Mouse (Mus musculus): Measurements from ENCODE around the gene Trappc2l.
A peak's percentile ranks its signal among the peaks of the same experiment; 100 is the strongest.
"Not testable (repeated sequence)": the region's sequence is repeated elsewhere in the genome, so short reads cannot be mapped to it uniquely, and the experiment has no call there.

Trappc2l gene

GRCm38 (mm10) chr8:122611295-122612133 is at the start of gene Trappc2l, which contains the start of gene Galns:
TSS of gene Trappc2l (plus strand) at chr8:122611640.
TSS of gene Galns (minus strand) at chr8:122611463.
- peak; percentile 91 to 93 for DNase-seq

- DNase-seq: no peak
Measured at GRCm38 (mm10) chr8:122564363-122565352, 46.8 kb upstream of the Trappc2l start.

GRCm38 (mm10) chr8:122566766-122567165 is 44.7 kb upstream of the Trappc2l start:
- DNase-seq: no peak

- peak; percentile 90 to 92 for DNase-seq
Measured at GRCm38 (mm10) chr8:122567361-122568108, 43.9 kb upstream of the Trappc2l start, which contains the start of gene Cdt1. TSS of gene Cdt1 (plus strand) at chr8:122568015.

- peak; percentile 62 to 81 for DNase-seq
Measured at GRCm38 (mm10) chr8:122568109-122568504, 43.3 kb upstream of the Trappc2l start.

- peak in 1 of 2 experiments; percentile 50 for DNase-seq
Measured at GRCm38 (mm10) chr8:122568881-122569309, 42.5 kb upstream of the Trappc2l start.

GRCm38 (mm10) chr8:122569329-122569728 is 42.1 kb upstream of the Trappc2l start:
- DNase-seq: no peak

GRCm38 (mm10) chr8:122569996-122570395 is 41.4 kb upstream of the Trappc2l start:
- no peak for DNase-seq

GRCm38 (mm10) chr8:122571153-122571552 is 40.3 kb upstream of the Trappc2l start:
- DNase-seq: no peak

- DNase-seq: no peak
Measured at GRCm38 (mm10) chr8:122571750-122572267, 39.6 kb upstream of the Trappc2l start.

GRCm38 (mm10) chr8:122572751-122573150 is 38.7 kb upstream of the Trappc2l start:
- no peak for DNase-seq

GRCm38 (mm10) chr8:122573176-122573575 is 38.3 kb upstream of the Trappc2l start:
- DNase-seq: not testable (repeated sequence)

GRCm38 (mm10) chr8:122573577-122573976 is 37.9 kb upstream of the Trappc2l start:
- no peak for DNase-seq

- DNase-seq: no peak
Measured at GRCm38 (mm10) chr8:122574264-122574663, 37.2 kb upstream of the Trappc2l start.

- no peak for DNase-seq
Measured at GRCm38 (mm10) chr8:122574667-122575251, 36.7 kb upstream of the Trappc2l start.

- DNase-seq: no peak
Measured at GRCm38 (mm10) chr8:122575286-122575685, 36.2 kb upstream of the Trappc2l start.

- no peak for DNase-seq
Measured at GRCm38 (mm10) chr8:122575735-122576647, 35.4 kb upstream of the Trappc2l start.

- DNase-seq: peak; percentile 91 to 95
Measured at GRCm38 (mm10) chr8:122576648-122577022, 34.8 kb upstream of the Trappc2l start, which contains the start of gene Aprt. TSS of gene Aprt (minus strand) at chr8:122576909.

GRCm38 (mm10) chr8:122577116-122577515 is 34.3 kb upstream of the Trappc2l start:
- DNase-seq: no peak

- DNase-seq: no peak
Measured at GRCm38 (mm10) chr8:122579196-122579595, 32.2 kb upstream of the Trappc2l start.
